Mouse (Mus musculus): Measurements from ENCODE around the gene Yipf1. TPM values are rescaled to one million over a fixed set of nuclear protein-coding genes. Genes with fewer than 3 reads are reported as not detected.

Yipf1 gene
- polyA plus RNA-seq, 1 experiment from 2014 or later, result 58.9 TPM

DNA sequence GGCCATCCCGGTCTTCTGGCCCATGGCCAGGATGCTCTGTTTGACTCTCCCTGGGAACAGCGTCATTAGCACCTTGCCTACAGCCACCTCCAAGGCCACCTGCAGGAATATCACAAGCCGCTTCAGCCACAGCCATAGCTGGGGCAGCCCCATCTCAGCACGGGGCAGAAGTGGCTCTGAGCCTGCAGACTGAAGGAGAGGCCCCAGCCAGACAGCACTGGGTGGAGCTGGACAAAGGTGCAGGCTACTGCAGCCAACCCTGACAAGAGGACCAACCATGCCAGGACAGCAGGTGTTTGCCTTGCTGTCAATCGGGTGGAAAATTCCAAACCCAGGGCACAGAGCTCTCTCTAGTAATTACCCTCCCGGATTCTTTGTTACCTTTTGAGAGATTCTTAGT is 7.2 kb upstream of the Yipf1 start, which contains the start of gene Dio1:
Gene Dio1, minus strand, starts transcription at position 204 of the 400 bp plus-strand sequence.
- no peak within 1 kb of the TSS for H3K27ac ChIP-seq (ENCODE audit: low read length)
- no peak within 1 kb of the TSS for H3K4me3 ChIP-seq (replicated peaks; ENCODE audit: low read length)
- no peak within 1 kb of the TSS for H3K4me2 ChIP-seq (ENCODE audit: low read depth, low read length)
- H3K4me1 ChIP-seq (ENCODE audit: control insufficient read depth, insufficient read depth, low read length), result no peaks in the 10 kb centered on the region
- WGBS, result 36% methylated on average over 6 of the region's 6 CpGs
- H3K36me3 ChIP-seq (ENCODE audit: control insufficient read depth, insufficient read depth, low read length), result no peaks in the 10 kb centered on the region
- H3K9me3 ChIP-seq (replicated peaks; ENCODE audit: control insufficient read depth, low read length), result no peaks in the 10 kb centered on the region
- peak; percentile 80; the same call in 1 of the 2 replicates for ATAC-seq (ENCODE audit: insufficient read depth, low FRiP score)
- H3K9ac ChIP-seq (ENCODE audit: low read length), result no peak within 1 kb of the TSS
- no peaks in the 10 kb centered on the region for H3K27me3 ChIP-seq (ENCODE audit: control insufficient read depth, insufficient read depth, low read length)

- Histone ChIP-seq H3K4me3 (replicated peaks; ENCODE audit: low read length) (peak overlapping the region; percentile 74), H3K27me3 (ENCODE audit: control insufficient read depth, insufficient read depth, low read length) (no peaks in the 10 kb centered on the region), H3K9me3 (replicated peaks; ENCODE audit: control insufficient read depth, low read length) (no peaks in the 10 kb centered on the region), H3K4me2 (ENCODE audit: low read depth, low read length) (peak overlapping the region; percentile 84), H3K9ac (ENCODE audit: low read length) (peak overlapping the region; percentile 63), H3K36me3 (ENCODE audit: control insufficient read depth, insufficient read depth, low read length) (no peaks in the 10 kb centered on the region), H3K4me1 (ENCODE audit: control insufficient read depth, insufficient read depth, low read length) (peaks cover 7% of the 10 kb centered on the region; the same call in 1 of the 2 replicates), H3K27ac (ENCODE audit: low read length) (no peak overlapping the region)
- ATAC-seq (ENCODE audit: insufficient read depth, low FRiP score), result no peak
- 8% methylated on average over 7 of the region's 7 CpGs for whole genome bisulfite sequencing
These were observed 279 bp downstream of the Yipf1 start for GRCm38 (mm10) chr4:107314479-107314805.

DNA sequence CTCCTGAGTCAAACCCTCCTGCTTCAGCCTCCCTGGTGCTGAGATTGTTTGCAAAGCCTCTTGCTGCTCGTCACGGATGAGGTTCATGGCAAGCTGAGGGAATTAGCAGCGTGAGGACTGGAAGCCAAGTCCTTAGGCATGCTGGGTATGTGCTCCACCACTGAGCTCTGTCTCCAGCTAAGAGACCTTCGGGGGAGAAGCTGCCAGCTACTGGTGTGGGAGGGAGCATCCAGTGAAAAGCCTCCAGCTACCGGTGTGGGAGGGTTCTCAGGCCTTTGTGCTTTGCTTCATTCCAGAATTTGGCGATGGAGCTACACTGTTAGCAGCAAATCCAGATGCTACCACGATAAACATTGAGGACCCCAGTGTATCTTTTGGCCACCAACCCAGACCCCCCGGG is 4.5 kb downstream of the Yipf1 start:
- H3K4me1 ChIP-seq (ENCODE audit: control insufficient read depth, insufficient read depth, low read length), result peaks cover 7% of the 10 kb centered on the region; the same call in 1 of the 2 replicates
- H3K27me3 ChIP-seq (ENCODE audit: control insufficient read depth, insufficient read depth, low read length), result no peaks in the 10 kb centered on the region
- no peak overlapping the region for H3K9ac ChIP-seq (ENCODE audit: low read length)
- H3K4me3 ChIP-seq (replicated peaks; ENCODE audit: low read length), result no peak overlapping the region
- ATAC-seq (ENCODE audit: insufficient read depth, low FRiP score), result no peak
- no peaks in the 10 kb centered on the region for H3K9me3 ChIP-seq (replicated peaks; ENCODE audit: control insufficient read depth, low read length)
- WGBS, result 73% methylated on average over 8 of the region's 8 CpGs
- no peak overlapping the region for H3K4me2 ChIP-seq (ENCODE audit: low read depth, low read length)
- no peak overlapping the region for H3K27ac ChIP-seq (ENCODE audit: low read length)
- no peaks in the 10 kb centered on the region; the same call in 1 of the 2 replicates for H3K36me3 ChIP-seq (ENCODE audit: control insufficient read depth, insufficient read depth, low read length)

- Histone ChIP-seq H3K27me3 (ENCODE audit: control insufficient read depth, insufficient read depth, low read length) (no peaks in the 10 kb centered on the region), H3K27ac (ENCODE audit: low read length) (no peak overlapping the region), H3K36me3 (ENCODE audit: control insufficient read depth, insufficient read depth, low read length) (no peaks in the 10 kb centered on the region; the same call in 1 of the 2 replicates), H3K9ac (ENCODE audit: low read length) (no peak overlapping the region), H3K9me3 (replicated peaks; ENCODE audit: control insufficient read depth, low read length) (no peaks in the 10 kb centered on the region), H3K4me3 (replicated peaks; ENCODE audit: low read length) (no peak overlapping the region), H3K4me2 (ENCODE audit: low read depth, low read length) (no peak overlapping the region), H3K4me1 (ENCODE audit: control insufficient read depth, insufficient read depth, low read length) (no peaks in the 10 kb centered on the region)
- no peak for ATAC-seq (ENCODE audit: insufficient read depth, low FRiP score)
- 81% methylated on average over 2 of the region's 2 CpGs for WGBS
These were observed 6.9 kb downstream of the Yipf1 start for GRCm38 (mm10) chr4:107321041-107321440.

GRCm38 (mm10) chr4:107323113-107323512 is 8.9 kb downstream of the Yipf1 start:
- no peak overlapping the region for H3K4me3 ChIP-seq (replicated peaks; ENCODE audit: low read length)
- 94% methylated on average over 2 of the region's 2 CpGs for WGBS
- no peaks in the 10 kb centered on the region for H3K4me1 ChIP-seq (ENCODE audit: control insufficient read depth, insufficient read depth, low read length)
- no peaks in the 10 kb centered on the region for H3K9me3 ChIP-seq (replicated peaks; ENCODE audit: control insufficient read depth, low read length)
- no peak for ATAC-seq (ENCODE audit: insufficient read depth, low FRiP score)
- no peak overlapping the region for H3K4me2 ChIP-seq (ENCODE audit: low read depth, low read length)
- no peak overlapping the region for H3K9ac ChIP-seq (ENCODE audit: low read length)
- no peaks in the 10 kb centered on the region for H3K27me3 ChIP-seq (ENCODE audit: control insufficient read depth, insufficient read depth, low read length)
- no peak overlapping the region for H3K27ac ChIP-seq (ENCODE audit: low read length)
- H3K36me3 ChIP-seq (ENCODE audit: control insufficient read depth, insufficient read depth, low read length), result no peaks in the 10 kb centered on the region; the same call in 1 of the 2 replicates

DNA sequence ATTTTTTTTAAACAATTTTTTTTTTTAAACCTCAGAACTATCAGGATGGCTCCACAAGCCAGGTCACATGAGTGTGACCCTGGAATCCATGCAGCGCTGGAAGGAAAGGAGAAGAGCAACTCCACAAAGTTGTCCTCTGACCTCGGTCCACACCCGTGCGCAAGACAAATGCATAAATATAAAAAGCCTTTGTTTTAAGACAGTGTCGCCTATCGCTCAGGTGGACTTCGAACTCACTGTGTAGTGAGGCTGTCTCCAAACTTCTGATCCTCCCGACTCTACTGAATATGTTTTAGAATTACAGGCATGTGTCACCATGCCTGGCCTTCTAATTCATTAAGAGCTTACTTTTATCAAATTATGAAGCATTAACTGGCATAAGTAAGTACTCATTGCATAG is 14.4 kb downstream of the Yipf1 start:
- Histone ChIP-seq H3K9me3 (replicated peaks; ENCODE audit: control insufficient read depth, low read length) (no peaks in the 10 kb centered on the region), H3K27me3 (ENCODE audit: control insufficient read depth, insufficient read depth, low read length) (no peaks in the 10 kb centered on the region), H3K27ac (ENCODE audit: low read length) (no peak overlapping the region), H3K9ac (ENCODE audit: low read length) (no peak overlapping the region), H3K4me3 (replicated peaks; ENCODE audit: low read length) (no peak overlapping the region), H3K36me3 (ENCODE audit: control insufficient read depth, insufficient read depth, low read length) (no peaks in the 10 kb centered on the region; the same call in 1 of the 2 replicates), H3K4me2 (ENCODE audit: low read depth, low read length) (no peak overlapping the region), H3K4me1 (ENCODE audit: control insufficient read depth, insufficient read depth, low read length) (no peaks in the 10 kb centered on the region)
- no peak for ATAC-seq (ENCODE audit: insufficient read depth, low FRiP score)
- WGBS, result 90% methylated on average over 8 of the region's 8 CpGs

- Histone ChIP-seq H3K9me3 (replicated peaks; ENCODE audit: control insufficient read depth, low read length) (no peaks in the 10 kb centered on the region), H3K36me3 (ENCODE audit: control insufficient read depth, insufficient read depth, low read length) (no peaks in the 10 kb centered on the region; the same call in 1 of the 2 replicates), H3K27ac (ENCODE audit: low read length) (no peak overlapping the region), H3K4me2 (ENCODE audit: low read depth, low read length) (no peak overlapping the region), H3K4me3 (replicated peaks; ENCODE audit: low read length) (no peak overlapping the region), H3K9ac (ENCODE audit: low read length) (no peak overlapping the region), H3K27me3 (ENCODE audit: control insufficient read depth, insufficient read depth, low read length) (no peaks in the 10 kb centered on the region), H3K4me1 (ENCODE audit: control insufficient read depth, insufficient read depth, low read length) (no peaks in the 10 kb centered on the region)
- WGBS, result 94% methylated on average over 4 of the region's 4 CpGs
- ATAC-seq (ENCODE audit: insufficient read depth, low FRiP score), result no peak
These were observed 19.4 kb downstream of the Yipf1 start for GRCm38 (mm10) chr4:107333514-107333913.

GRCm38 (mm10) chr4:107336356-107336755 is 22.2 kb downstream of the Yipf1 start:
- Histone ChIP-seq H3K9ac (ENCODE audit: low read length) (no peak overlapping the region), H3K4me3 (replicated peaks; ENCODE audit: low read length) (no peak overlapping the region), H3K4me1 (ENCODE audit: control insufficient read depth, insufficient read depth, low read length) (no peaks in the 10 kb centered on the region), H3K4me2 (ENCODE audit: low read depth, low read length) (no peak overlapping the region), H3K27me3 (ENCODE audit: control insufficient read depth, insufficient read depth, low read length) (no peaks in the 10 kb centered on the region), H3K9me3 (replicated peaks; ENCODE audit: control insufficient read depth, low read length) (no peaks in the 10 kb centered on the region), H3K27ac (ENCODE audit: low read length) (no peak overlapping the region), H3K36me3 (ENCODE audit: control insufficient read depth, insufficient read depth, low read length) (no peaks in the 10 kb centered on the region)
- ATAC-seq (ENCODE audit: insufficient read depth, low FRiP score), result no peak
- WGBS, result 72% methylated on average over 8 of the region's 8 CpGs

DNA sequence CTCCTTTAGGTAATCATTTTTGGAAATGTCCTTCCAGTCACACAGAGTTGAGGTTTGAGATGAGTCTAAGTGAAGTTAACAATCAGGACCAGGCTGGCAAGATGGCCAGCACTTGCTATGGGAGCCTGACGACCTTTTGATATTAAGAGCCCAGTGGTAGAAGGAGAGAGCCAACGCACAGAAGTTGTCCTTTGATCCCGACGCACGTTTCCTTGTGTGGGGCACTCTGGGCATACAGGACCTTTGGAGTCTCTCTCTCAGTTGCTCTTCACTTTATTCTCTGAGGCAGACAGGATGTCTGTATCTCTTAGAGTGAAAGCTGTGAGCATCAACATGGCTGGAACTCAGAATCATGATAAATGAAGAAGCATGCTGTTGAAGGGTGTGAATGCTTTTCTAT is 23.3 kb downstream of the Yipf1 start:
- H3K36me3 ChIP-seq (ENCODE audit: control insufficient read depth, insufficient read depth, low read length), result no peaks in the 10 kb centered on the region
- no peak overlapping the region for H3K4me2 ChIP-seq (ENCODE audit: low read depth, low read length)
- 91% methylated on average over 5 of the region's 5 CpGs for WGBS
- no peak overlapping the region for H3K9ac ChIP-seq (ENCODE audit: low read length)
- no peak overlapping the region for H3K4me3 ChIP-seq (replicated peaks; ENCODE audit: low read length)
- no peaks in the 10 kb centered on the region for H3K9me3 ChIP-seq (replicated peaks; ENCODE audit: control insufficient read depth, low read length)
- no peak for ATAC-seq (ENCODE audit: insufficient read depth, low FRiP score)
- H3K27ac ChIP-seq (ENCODE audit: low read length), result no peak overlapping the region
- no peaks in the 10 kb centered on the region for H3K27me3 ChIP-seq (ENCODE audit: control insufficient read depth, insufficient read depth, low read length)
- H3K4me1 ChIP-seq (ENCODE audit: control insufficient read depth, insufficient read depth, low read length), result no peaks in the 10 kb centered on the region

DNA sequence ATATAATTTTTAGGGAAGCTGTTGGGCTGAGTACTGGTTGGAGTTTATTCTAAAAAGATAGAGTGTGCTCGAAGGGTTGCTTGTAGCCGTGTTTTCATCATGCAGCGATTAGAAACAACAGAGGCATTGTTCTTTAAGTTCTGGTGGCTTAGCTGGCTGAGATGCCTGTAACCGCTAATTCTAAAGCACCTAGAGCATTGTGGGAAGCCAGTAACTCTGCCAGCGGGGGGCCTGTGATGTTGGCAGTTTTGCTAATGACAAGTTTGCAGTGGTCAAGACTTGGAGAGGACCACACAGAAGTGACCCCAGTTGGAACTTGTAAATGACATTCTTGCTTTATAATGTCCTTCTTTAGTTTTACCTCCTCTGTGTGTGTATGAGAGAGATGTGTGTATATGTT is 27.2 kb downstream of the Yipf1 start:
- H3K27ac ChIP-seq (ENCODE audit: low read length), result no peak overlapping the region
- WGBS, result 68% methylated on average over 5 of the region's 5 CpGs
- ATAC-seq (ENCODE audit: insufficient read depth, low FRiP score), result no peak

More for the DNA sequence above, 27.2 kb downstream of the Yipf1 start:
- Histone ChIP-seq H3K36me3 (ENCODE audit: control insufficient read depth, insufficient read depth, low read length) (0 out of 2 replicates have a peak, but pooled peaks cover 2% of the 10 kb centered on the region), H3K4me3 (replicated peaks; ENCODE audit: low read length) (no peak overlapping the region), H3K9ac (ENCODE audit: low read length) (no peak overlapping the region), H3K9me3 (replicated peaks; ENCODE audit: control insufficient read depth, low read length) (no peaks in the 10 kb centered on the region), H3K4me2 (ENCODE audit: low read depth, low read length) (no peak overlapping the region), H3K4me1 (ENCODE audit: control insufficient read depth, insufficient read depth, low read length) (no peaks in the 10 kb centered on the region), H3K27me3 (ENCODE audit: control insufficient read depth, insufficient read depth, low read length) (no peaks in the 10 kb centered on the region)

All from stomach, embryonic 16.5 days (tissue).